Mouse (Mus musculus): ENCODE results near the gene Rpf1. TPM values are rescaled to one million over a fixed set of nuclear protein-coding genes. Genes with fewer than 3 reads are reported as not detected.

The Rpf1 gene
- total and polyA plus RNA-seq, 3 experiments: 5.8 to 15.3 (median 13.0) TPM

GRCm38 (mm10) chr3:146567366-146567765 lies 46.1 kb upstream of the Rpf1 start:
- no peak for DNase-seq
- Histone ChIP-seq H3K4me3 (no peak overlapping the region), H3K36me3 (ENCODE audit: control insufficient read depth, insufficient read depth, low read length) (no peaks in the 10 kb centered on the region), H3K9ac (ENCODE audit: low read depth, low read length) (no peak overlapping the region), H3K27ac (no peak overlapping the region), H3K79me2 (replicated peaks; ENCODE audit: control insufficient read depth, insufficient read depth, low read length) (no peaks in the 10 kb centered on the region), H3K4me1 (ENCODE audit: control insufficient read depth, insufficient read depth, low read length) (no peaks in the 10 kb centered on the region), H3K27me3 (ENCODE audit: control insufficient read depth, insufficient read depth, low read length) (no peaks in the 10 kb centered on the region)
- intact Hi-C loops (cut with DNase I): no loop called here
- 69% methylated on average over 7 of the region's 7 CpGs for WGBS
- no peak for TF ChIP-seq EP300 (IDR thresholded peaks at IDR 0.05; ENCODE audit: insufficient read depth, low read depth, low read length)
- no peak for TF ChIP-seq POLR2A (IDR thresholded peaks at IDR 0.05; ENCODE audit: insufficient read depth, low read depth, low read length)
- no peak for TF ChIP-seq CTCF (IDR thresholded peaks at IDR 0.05)

- Histone ChIP-seq H3K36me3 (ENCODE audit: control insufficient read depth, insufficient read depth, low read length) (no peaks in the 10 kb centered on the region), H3K27me3 (ENCODE audit: control insufficient read depth, insufficient read depth, low read length) (no peaks in the 10 kb centered on the region), H3K4me1 (ENCODE audit: control insufficient read depth, insufficient read depth, low read length) (no peaks in the 10 kb centered on the region), H3K4me3 (no peak overlapping the region), H3K9ac (ENCODE audit: low read depth, low read length) (no peak overlapping the region), H3K27ac (no peak overlapping the region), H3K79me2 (replicated peaks; ENCODE audit: control insufficient read depth, insufficient read depth, low read length) (no peaks in the 10 kb centered on the region)
- WGBS: 92% methylated on average over 1 of the region's 1 CpGs
- TF ChIP-seq EP300 (IDR thresholded peaks at IDR 0.05; ENCODE audit: insufficient read depth, low read depth, low read length): no peak
- no peak for TF ChIP-seq CTCF (IDR thresholded peaks at IDR 0.05)
- no peak for TF ChIP-seq POLR2A (IDR thresholded peaks at IDR 0.05; ENCODE audit: insufficient read depth, low read depth, low read length)
- no peak for DNase-seq
- intact Hi-C loops (cut with DNase I): loop anchor here (2.0 kb wide), 1 partner anchor 350 kb away; no protein-coding TSS in a partner anchor
Observed at GRCm38 (mm10) chr3:146565065-146565411, 43.8 kb upstream of the Rpf1 start.

- intact Hi-C loops (cut with DNase I): loop anchor here (1.0 to 5.0 kb wide), 3 partner anchors 217 to 350 kb away; no protein-coding TSS in a partner anchor
- Histone ChIP-seq H3K4me1 (ENCODE audit: control insufficient read depth, insufficient read depth, low read length) (no peaks in the 10 kb centered on the region), H3K27me3 (ENCODE audit: control insufficient read depth, insufficient read depth, low read length) (0 out of 2 replicates have a peak, but pooled peaks cover 2% of the 10 kb centered on the region), H3K9ac (ENCODE audit: low read depth, low read length) (no peak overlapping the region), H3K79me2 (replicated peaks; ENCODE audit: control insufficient read depth, insufficient read depth, low read length) (no peaks in the 10 kb centered on the region), H3K27ac (no peak overlapping the region), H3K4me3 (no peak overlapping the region), H3K36me3 (ENCODE audit: control insufficient read depth, insufficient read depth, low read length) (no peaks in the 10 kb centered on the region)
- 30% methylated on average over 14 of the region's 14 CpGs for WGBS
- no peak for TF ChIP-seq POLR2A (IDR thresholded peaks at IDR 0.05; ENCODE audit: insufficient read depth, low read depth, low read length)
- TF ChIP-seq CTCF (IDR thresholded peaks at IDR 0.05): peak; percentile 87
- peak; percentile 60 to 80 for DNase-seq
Observed at GRCm38 (mm10) chr3:146564268-146565064, 43.2 kb upstream of the Rpf1 start.

DNA sequence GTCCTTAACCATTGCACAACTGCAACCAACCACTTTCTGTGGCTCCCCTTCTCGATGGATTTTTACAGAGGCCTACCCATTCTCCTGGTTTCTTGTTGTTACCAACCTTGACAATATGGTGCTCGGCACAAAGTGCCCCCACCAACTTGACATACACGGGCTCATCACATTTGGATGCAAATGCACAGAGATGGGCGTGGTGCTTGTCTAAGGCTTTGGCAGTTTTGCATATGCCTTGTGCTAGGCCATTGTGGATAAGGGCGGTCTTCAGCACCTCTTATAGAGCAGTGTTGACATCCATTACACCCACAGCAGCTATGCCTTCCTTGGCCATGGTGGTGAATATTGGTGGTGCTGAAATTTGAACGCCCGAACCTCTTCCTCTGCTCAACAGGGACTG lies 41.7 kb upstream of the Rpf1 start:
- TF ChIP-seq EP300 (IDR thresholded peaks at IDR 0.05; ENCODE audit: insufficient read depth, low read depth, low read length): no peak
- TF ChIP-seq CTCF (IDR thresholded peaks at IDR 0.05): no peak
- no peak for TF ChIP-seq POLR2A (IDR thresholded peaks at IDR 0.05; ENCODE audit: insufficient read depth, low read depth, low read length)
- Histone ChIP-seq H3K36me3 (ENCODE audit: control insufficient read depth, insufficient read depth, low read length) (no peaks in the 10 kb centered on the region), H3K4me3 (no peak overlapping the region), H3K79me2 (replicated peaks; ENCODE audit: control insufficient read depth, insufficient read depth, low read length) (no peaks in the 10 kb centered on the region), H3K4me1 (ENCODE audit: control insufficient read depth, insufficient read depth, low read length) (no peaks in the 10 kb centered on the region), H3K27me3 (ENCODE audit: control insufficient read depth, insufficient read depth, low read length) (0 out of 2 replicates have a peak, but pooled peaks cover 2% of the 10 kb centered on the region), H3K9ac (ENCODE audit: low read depth, low read length) (no peak overlapping the region), H3K27ac (no peak overlapping the region)
- intact Hi-C loops (cut with DNase I): loop anchor here (5.0 kb wide), 1 partner anchor 216 kb away; no protein-coding TSS in a partner anchor
- 89% methylated on average over 7 of the region's 7 CpGs for WGBS
- no peak for DNase-seq

- no peak overlapping the region for H3K4me3 ChIP-seq
- no peaks in the 10 kb centered on the region for H3K4me1 ChIP-seq (ENCODE audit: control insufficient read depth, insufficient read depth, low read length)
- H3K79me2 ChIP-seq (replicated peaks; ENCODE audit: control insufficient read depth, insufficient read depth, low read length): no peaks in the 10 kb centered on the region
- H3K27ac ChIP-seq: no peak overlapping the region
- no peak overlapping the region for H3K9ac ChIP-seq (ENCODE audit: low read depth, low read length)
- WGBS: 62% methylated on average over 6 of the region's 6 CpGs
- DNase-seq: no peak
- intact Hi-C loops (cut with DNase I): no loop called here
- 0 out of 2 replicates have a peak, but pooled peaks cover 2% of the 10 kb centered on the region for H3K27me3 ChIP-seq (ENCODE audit: control insufficient read depth, insufficient read depth, low read length)
- no peaks in the 10 kb centered on the region for H3K36me3 ChIP-seq (ENCODE audit: control insufficient read depth, insufficient read depth, low read length)
- no peak for TF ChIP-seq EP300 (IDR thresholded peaks at IDR 0.05; ENCODE audit: insufficient read depth, low read depth, low read length)
- TF ChIP-seq CTCF (IDR thresholded peaks at IDR 0.05): no peak
- no peak for TF ChIP-seq POLR2A (IDR thresholded peaks at IDR 0.05; ENCODE audit: insufficient read depth, low read depth, low read length)
Observed at GRCm38 (mm10) chr3:146557507-146557906, 36.3 kb upstream of the Rpf1 start.

DNA sequence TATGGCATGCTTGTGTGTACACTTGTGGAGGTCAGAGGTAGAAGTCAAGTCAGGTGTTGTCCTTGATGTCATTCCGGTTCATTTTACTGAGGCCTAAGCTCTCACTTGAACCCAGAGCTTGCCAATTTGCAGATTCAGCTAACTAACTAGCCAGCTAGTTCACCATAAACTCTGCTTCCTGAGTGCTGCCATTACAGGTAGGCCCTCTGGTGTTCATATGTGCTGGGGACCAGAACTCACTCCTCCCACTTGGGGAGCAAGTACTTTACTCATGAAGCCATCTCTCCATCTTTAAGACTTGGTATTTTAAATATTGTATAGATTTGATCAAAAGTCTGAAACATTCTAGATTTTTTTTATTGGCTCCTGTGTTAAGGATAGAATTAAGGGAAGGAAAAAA lies 35.3 kb upstream of the Rpf1 start:
- 0 out of 2 replicates have a peak, but pooled peaks cover 2% of the 10 kb centered on the region for H3K27me3 ChIP-seq (ENCODE audit: control insufficient read depth, insufficient read depth, low read length)
- no peaks in the 10 kb centered on the region for H3K4me1 ChIP-seq (ENCODE audit: control insufficient read depth, insufficient read depth, low read length)
- no peak for TF ChIP-seq EP300 (IDR thresholded peaks at IDR 0.05; ENCODE audit: insufficient read depth, low read depth, low read length)
- peak; percentile 48 for TF ChIP-seq CTCF (IDR thresholded peaks at IDR 0.05)
- no peak for TF ChIP-seq POLR2A (IDR thresholded peaks at IDR 0.05; ENCODE audit: insufficient read depth, low read depth, low read length)
- no peak overlapping the region for H3K9ac ChIP-seq (ENCODE audit: low read depth, low read length)
- no peak for DNase-seq
- H3K27ac ChIP-seq: no peak overlapping the region
- no peaks in the 10 kb centered on the region for H3K36me3 ChIP-seq (ENCODE audit: control insufficient read depth, insufficient read depth, low read length)
- no peak overlapping the region for H3K4me3 ChIP-seq
- no peaks in the 10 kb centered on the region for H3K79me2 ChIP-seq (replicated peaks; ENCODE audit: control insufficient read depth, insufficient read depth, low read length)
- 83% methylated on average over 1 of the region's 1 CpGs for WGBS
- intact Hi-C loops (cut with DNase I): no loop called here

All from heart, adult 2 months (tissue).